Mouse (Mus musculus) heart, embryonic 14.5 days (tissue): ENCODE results near the gene Nup107. TPM values are rescaled to one million over a fixed set of nuclear protein-coding genes. Genes with fewer than 3 reads are reported as not detected.

Experiments used
- ATAC-seq: fragments of 200-750 bp; cut with Nextera tagmentation; 2 replicates; pipeline ENCODE4 v1.8.0; 2017; ENCODE audit warnings: low read depth, moderate TSS enrichment; ENCODE audit not compliant: insufficient number of reproducible peaks, insufficient read depth, low FRiP score
- H3K27ac ChIP-seq, 2 experiments: fragments of 200-500 bp in 1 of 2; fragments of 300-500 bp in 1 of 2; sonication (generic) in 1 of 2; replicated peaks in 1 of 2; 2 replicates each; pipeline ENCODE4 v1.5.1; 2012 to 2014; ENCODE audit warnings: low read depth in 2 of 2, low read length in 2 of 2, control low read depth in 1 of 2, mild to moderate bottlenecking in 1 of 2, mixed read lengths in 1 of 2; ENCODE audit not compliant: control insufficient read depth in 1 of 2, insufficient read depth in 1 of 2
- H3K27me3 ChIP-seq: fragments of 300-500 bp; sonication (generic); 2 replicates; pipeline ENCODE4 v1.6.1; 2014; ENCODE audit warnings: mild to moderate bottlenecking, low read length, control low read depth; ENCODE audit not compliant: control insufficient read depth, insufficient read depth
- H3K36me3 ChIP-seq: fragments of 300-500 bp; sonication (generic); 2 replicates; pipeline ENCODE4 v1.6.1; 2014; ENCODE audit warnings: mild to moderate bottlenecking, control low read depth, low read length, mixed read lengths; ENCODE audit not compliant: control insufficient read depth, insufficient read depth
- H3K4me1 ChIP-seq, 2 experiments: fragments of 200-500 bp in 1 of 2; fragments of 300-500 bp in 1 of 2; sonication (generic) in 1 of 2; 2 replicates each; pipeline ENCODE4 v1.6.1; 2012 to 2014; ENCODE audit warnings: low read length in 2 of 2, control low read depth in 1 of 2, mixed read lengths in 1 of 2; ENCODE audit not compliant: control insufficient read depth in 2 of 2, insufficient read depth in 2 of 2
- H3K4me2 ChIP-seq: fragments of 300-500 bp; sonication (generic); 2 replicates; pipeline ENCODE4 v1.6.1; 2014; ENCODE audit warnings: mild to moderate bottlenecking, low read length
- H3K4me3 ChIP-seq, 2 experiments: fragments of 200-500 bp in 1 of 2; fragments of 300-500 bp in 1 of 2; sonication (generic) in 1 of 2; 2 replicates each; pipeline ENCODE4 v1.5.1; 2012 to 2014; ENCODE audit warnings: low read length in 2 of 2, mild to moderate bottlenecking in 2 of 2, control low read depth in 1 of 2, low read depth in 1 of 2, moderate library complexity in 1 of 2; ENCODE audit not compliant: control insufficient read depth in 1 of 2, insufficient read depth in 1 of 2
- H3K9ac ChIP-seq: fragments of 300-500 bp; sonication (generic); 2 replicates; pipeline ENCODE4 v1.6.1; 2014; ENCODE audit warnings: mild to moderate bottlenecking, low read length
- H3K9me3 ChIP-seq: fragments of 300-500 bp; sonication (generic); 2 replicates; pipeline ENCODE4 v1.6.1; 2016; ENCODE audit warnings: low read length, control low read depth; ENCODE audit not compliant: control insufficient read depth
- WGBS: fragments of 180-500 bp; shearing (Covaris S2); extraction: QIAGEN DNeasy Blood & Tissue Kit; methylation state at CpG from one replicate; pipeline ENCODE4 v1.1.7; 2014; 5-methylcytosine and 5-hydroxymethylcytosine counted together
- polyA plus RNA-seq: library from polyadenylated mRNA; unstranded; fragments of >200 nt; fragmentation: Nextera tagmentation; extraction: Ambion mirVana; gene quantifications from 2 replicates; pipeline ENCODE4 v1.2.1, GENCODE M21; 2014

Gene Nup107
- polyA plus RNA-seq, 1 experiment from 2014 or later, result 41.0 TPM

- H3K27ac ChIP-seq, result no peak overlapping the region
- 87% methylated on average over 13 of the region's 13 CpGs for WGBS
Observed at GRCm38 (mm10) chr10:117755086-117755798, 37.3 kb downstream of the Nup107 start.

DNA sequence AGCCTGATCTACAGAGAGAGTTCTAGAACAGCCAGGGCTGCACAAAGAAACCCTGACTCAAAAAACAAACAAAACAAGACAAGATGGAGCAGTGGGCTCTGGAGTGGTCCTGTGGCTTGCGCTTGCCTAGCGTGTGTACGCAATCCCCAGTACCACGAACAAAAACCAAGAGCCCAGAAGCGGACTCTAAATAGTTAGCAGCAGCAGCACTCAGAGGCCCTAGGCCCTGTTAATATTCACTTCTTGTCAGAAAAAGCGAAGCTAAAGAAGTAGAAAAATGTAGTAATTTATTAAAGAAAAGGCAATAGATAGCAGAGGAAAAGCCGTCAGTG, 37.9 kb downstream of the Nup107 start:
- Histone ChIP-seq H3K9ac (no peak overlapping the region), H3K4me1 (no peaks in the 10 kb centered on the region), H3K4me2 (no peak overlapping the region), H3K27ac (no peak overlapping the region), H3K4me3 (no peak overlapping the region), H3K27me3 (no peaks in the 10 kb centered on the region), H3K9me3 (peaks cover 4% of the 10 kb centered on the region; the same call in 1 of the 2 replicates), H3K36me3 (peaks cover 91% of the 10 kb centered on the region)
- no peak for ATAC-seq
- 95% methylated on average over 7 of the region's 7 CpGs for WGBS

More at GRCm38 (mm10) chr10:117755086-117755798, 37.3 kb downstream of the Nup107 start:
- H3K36me3 ChIP-seq, result peaks cover 91% of the 10 kb centered on the region
- no peaks in the 10 kb centered on the region; the same call in 1 of the 2 replicates for H3K9me3 ChIP-seq
- H3K4me1 ChIP-seq, result no peaks in the 10 kb centered on the region
- H3K9ac ChIP-seq, result no peak overlapping the region
- H3K4me3 ChIP-seq, result no peak overlapping the region
- ATAC-seq, result no peak
- no peaks in the 10 kb centered on the region for H3K27me3 ChIP-seq
- no peak overlapping the region for H3K4me2 ChIP-seq

DNA sequence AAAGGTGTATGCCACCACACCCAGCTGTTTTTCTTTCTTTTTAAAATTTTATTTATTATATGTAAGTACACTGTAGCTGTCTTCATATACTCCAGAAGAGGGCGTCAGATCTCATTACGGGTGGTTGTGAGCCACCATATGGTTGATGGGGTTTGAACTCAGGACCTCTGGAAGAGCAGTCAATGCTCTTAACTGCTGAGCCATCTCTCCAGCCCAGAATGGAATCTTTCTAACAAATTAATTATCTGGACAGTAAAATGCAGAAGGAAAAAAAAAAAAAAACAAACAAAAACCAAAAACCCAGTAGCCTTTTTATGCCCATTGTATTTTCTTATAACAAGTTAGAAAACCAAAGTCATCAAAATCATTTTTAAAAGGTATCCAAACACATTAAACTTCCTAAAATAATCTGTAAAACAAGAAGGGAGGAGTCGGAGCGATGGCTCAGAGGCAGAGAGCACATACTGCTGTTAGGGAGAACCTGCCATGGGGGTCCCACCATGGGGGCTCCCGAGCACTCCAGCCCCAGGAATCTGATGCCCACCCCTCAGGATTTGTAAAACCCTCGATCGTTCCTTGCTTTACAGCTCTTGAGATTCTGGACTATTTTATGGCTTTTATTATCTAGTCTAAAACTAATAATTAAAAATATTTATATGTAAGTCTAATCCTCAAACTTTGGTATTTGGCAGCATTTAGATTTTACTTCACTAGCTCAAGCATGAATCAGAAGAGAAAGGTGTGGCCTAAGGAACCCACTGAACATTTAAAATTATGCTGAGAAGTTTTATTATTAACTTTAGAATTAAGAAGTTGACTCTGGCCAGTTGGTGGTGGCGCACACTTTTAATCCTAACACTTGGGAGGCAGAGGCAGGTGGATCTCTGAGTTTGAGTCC, 38.5 kb downstream of the Nup107 start:
- no peaks in the 10 kb centered on the region for H3K27me3 ChIP-seq
- peaks cover 88% of the 10 kb centered on the region for H3K36me3 ChIP-seq
- H3K9ac ChIP-seq, result no peak overlapping the region
- no peak for ATAC-seq
- no peak overlapping the region for H3K4me3 ChIP-seq
- no peak overlapping the region for H3K4me2 ChIP-seq
- no peaks in the 10 kb centered on the region for H3K4me1 ChIP-seq
- H3K9me3 ChIP-seq, result peaks cover 4% of the 10 kb centered on the region; the same call in 1 of the 2 replicates
- WGBS, result 91% methylated on average over 8 of the region's 8 CpGs
- H3K27ac ChIP-seq, result no peak overlapping the region

- no peak overlapping the region for H3K9ac ChIP-seq
- H3K27ac ChIP-seq, result no peak overlapping the region
- H3K27me3 ChIP-seq, result no peaks in the 10 kb centered on the region
- H3K4me2 ChIP-seq, result no peak overlapping the region
- H3K4me1 ChIP-seq, result no peaks in the 10 kb centered on the region
- H3K9me3 ChIP-seq, result peaks cover 4% of the 10 kb centered on the region; the same call in 1 of the 2 replicates
- no peak for ATAC-seq
- no peak overlapping the region for H3K4me3 ChIP-seq
- 87% methylated on average over 5 of the region's 5 CpGs for WGBS
- H3K36me3 ChIP-seq, result peaks cover 84% of the 10 kb centered on the region
Observed at GRCm38 (mm10) chr10:117752851-117753647, 39.5 kb downstream of the Nup107 start.

DNA sequence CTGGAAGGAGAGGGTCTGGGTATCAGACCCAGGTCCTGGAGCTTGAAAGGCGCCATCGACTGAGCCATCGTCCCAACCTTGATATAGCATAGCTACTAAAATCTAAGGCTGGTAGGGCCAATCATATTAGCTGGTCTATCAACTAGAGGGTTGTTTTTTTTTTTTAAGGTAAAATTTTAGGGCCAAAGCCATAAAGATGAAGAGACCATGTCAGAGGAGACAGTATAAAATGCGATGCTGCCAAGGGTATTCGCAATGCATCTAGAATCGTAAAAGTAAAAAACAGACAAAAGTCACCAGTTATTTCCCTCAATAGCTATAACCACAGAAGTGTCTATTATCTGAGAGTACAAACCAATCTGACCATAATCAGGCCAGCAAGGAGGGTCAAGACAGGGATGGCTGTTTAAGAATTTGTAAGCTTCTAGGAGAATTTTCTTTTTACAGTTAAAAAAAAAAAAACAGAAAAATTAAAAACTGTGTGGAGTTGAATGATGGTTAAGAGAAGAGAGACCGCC, 40.1 kb downstream of the Nup107 start:
- Histone ChIP-seq H3K9ac (no peak overlapping the region), H3K4me1 (no peaks in the 10 kb centered on the region), H3K27ac (no peak overlapping the region), H3K4me3 (no peak overlapping the region), H3K27me3 (no peaks in the 10 kb centered on the region), H3K4me2 (no peak overlapping the region), H3K9me3 (peaks cover 4% of the 10 kb centered on the region; the same call in 1 of the 2 replicates), H3K36me3 (peaks cover 78% of the 10 kb centered on the region)
- ATAC-seq, result no peak
- WGBS, result 98% methylated on average over 7 of the region's 7 CpGs

DNA sequence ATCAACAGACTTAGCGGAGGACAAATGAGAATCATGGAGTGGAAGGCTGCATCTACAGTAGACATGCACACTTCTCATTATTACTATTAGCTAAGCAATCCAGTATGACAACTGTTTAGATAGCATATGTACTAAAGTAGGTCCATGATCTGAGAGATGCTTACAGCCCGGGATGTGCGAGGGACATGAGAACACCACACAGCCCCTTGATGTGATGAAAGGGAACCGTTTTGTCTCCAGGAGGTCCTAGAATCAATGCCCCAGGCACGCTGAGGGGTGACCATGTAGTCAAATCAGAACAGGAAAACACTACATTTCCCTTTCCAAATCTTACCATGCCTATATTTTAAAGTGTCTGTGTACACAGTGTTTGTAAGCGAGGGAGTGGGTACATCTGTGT, 40.8 kb downstream of the Nup107 start:
- Histone ChIP-seq H3K4me1 (no peaks in the 10 kb centered on the region), H3K27me3 (no peaks in the 10 kb centered on the region), H3K4me2 (no peak overlapping the region), H3K27ac (no peak overlapping the region), H3K4me3 (no peak overlapping the region), H3K9ac (no peak overlapping the region), H3K36me3 (peaks cover 71% of the 10 kb centered on the region), H3K9me3 (peaks cover 4% of the 10 kb centered on the region; the same call in 1 of the 2 replicates)
- WGBS, result 92% methylated on average over 6 of the region's 6 CpGs
- no peak for ATAC-seq

DNA sequence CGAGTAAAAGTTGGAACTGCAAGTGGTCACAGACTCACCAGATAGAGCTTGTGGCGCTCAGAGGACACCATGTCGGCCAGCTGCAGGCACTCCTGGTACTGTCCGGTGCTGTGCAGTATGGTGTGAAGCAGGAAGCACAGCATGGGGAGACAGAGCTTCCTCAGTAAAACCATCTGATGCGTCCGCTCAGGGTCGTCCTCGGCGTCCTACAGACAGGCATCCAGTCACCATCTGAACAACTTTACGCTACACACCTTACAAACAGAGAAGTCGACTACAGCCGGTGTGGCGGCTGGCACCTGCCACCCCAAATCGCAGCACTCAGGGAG, 41.3 kb downstream of the Nup107 start:
- no peak overlapping the region for H3K4me3 ChIP-seq
- H3K4me2 ChIP-seq, result no peak overlapping the region
- ATAC-seq, result no peak
- H3K9ac ChIP-seq, result no peak overlapping the region
- WGBS, result 97% methylated on average over 14 of the region's 14 CpGs
- H3K9me3 ChIP-seq, result peaks cover 4% of the 10 kb centered on the region; the same call in 1 of the 2 replicates
- H3K36me3 ChIP-seq, result peaks cover 66% of the 10 kb centered on the region
- no peaks in the 10 kb centered on the region for H3K27me3 ChIP-seq
- H3K4me1 ChIP-seq, result no peaks in the 10 kb centered on the region; a peak in 1 of 4 replicates
- no peak overlapping the region for H3K27ac ChIP-seq
